Mouse (Mus musculus) monocyte, adult 2 months (primary cell): ENCODE results near the gene Rpe.
A peak's percentile ranks its signal among the peaks of the same experiment; 100 is the strongest.
"Not testable (repeated sequence)": the region's sequence is repeated elsewhere in the genome, so short reads cannot be mapped to it uniquely, and the experiment has no call there.

ENCODE experiments used
- DNase-seq, 2 experiments: peaks; one replicate each; pipeline ENCODE4 v3.0.0; 2022; ENCODE audit warnings: low spot score in 2 of 2, low read depth in 1 of 2

Gene Rpe

GRCm38 (mm10) chr1:66700693-66701575 lies at the start of gene Rpe:
TSS of gene Rpe (plus strand) at chr1:66700831.
- DNase-seq = peak; percentile 75 to 83

DNA sequence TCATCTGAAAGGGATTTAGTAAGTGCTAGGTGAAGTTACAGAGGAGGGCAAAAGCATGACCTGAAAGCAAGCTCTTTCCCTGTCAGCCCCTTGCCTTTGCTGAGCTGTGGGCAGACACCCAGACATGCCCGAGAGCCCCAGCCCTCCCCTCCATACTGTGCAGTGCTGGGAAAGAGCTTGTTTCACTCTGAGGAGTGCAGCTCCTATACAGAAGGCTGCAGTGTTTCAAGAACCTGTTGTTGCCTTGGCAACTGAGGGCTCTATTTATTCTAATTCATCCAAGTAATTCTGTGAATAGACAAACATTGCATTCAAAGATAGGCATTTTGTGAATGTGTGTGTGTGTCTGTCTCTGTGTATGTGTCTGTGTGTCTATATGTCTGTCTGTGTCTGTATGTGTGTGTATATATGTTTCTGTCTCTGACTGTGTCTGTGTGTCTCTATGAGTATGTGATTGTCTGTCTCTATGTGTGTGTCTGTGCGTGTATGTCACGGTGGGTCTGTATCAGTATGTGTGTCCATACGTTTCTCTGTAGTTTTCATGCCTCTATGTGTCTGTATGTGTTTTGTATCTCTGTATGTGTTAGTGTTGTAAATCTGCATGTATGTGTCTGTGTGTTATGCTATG lies 45.4 kb upstream of the Rpe start:
- no peak for DNase-seq

- DNase-seq = no peak
Observed at GRCm38 (mm10) chr1:66655747-66656119, 44.9 kb upstream of the Rpe start.

DNA sequence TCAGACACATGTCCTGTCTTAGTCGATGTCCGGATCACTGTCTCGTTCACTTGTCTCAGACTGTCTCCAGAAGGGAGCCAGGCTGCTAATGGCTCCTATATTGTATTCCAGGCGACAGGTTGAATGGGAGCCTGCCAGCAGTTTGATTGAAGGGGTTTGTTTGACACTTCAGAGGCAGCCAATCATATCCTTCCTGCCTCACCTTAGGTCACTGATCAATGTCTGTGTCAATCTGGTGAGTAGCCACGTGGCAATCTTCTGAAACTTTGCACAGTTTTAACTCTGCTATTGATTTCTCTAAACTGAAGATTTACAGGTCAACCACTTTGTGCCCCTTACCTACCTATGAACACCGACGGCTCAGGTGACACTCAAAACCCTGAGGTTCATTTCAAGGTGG lies 29.2 kb upstream of the Rpe start:
- no peak for DNase-seq

GRCm38 (mm10) chr1:66672812-66673211 lies 27.8 kb upstream of the Rpe start:
- no peak for DNase-seq

- DNase-seq = no peak
Observed at GRCm38 (mm10) chr1:66677928-66678327, 22.7 kb upstream of the Rpe start.

DNA sequence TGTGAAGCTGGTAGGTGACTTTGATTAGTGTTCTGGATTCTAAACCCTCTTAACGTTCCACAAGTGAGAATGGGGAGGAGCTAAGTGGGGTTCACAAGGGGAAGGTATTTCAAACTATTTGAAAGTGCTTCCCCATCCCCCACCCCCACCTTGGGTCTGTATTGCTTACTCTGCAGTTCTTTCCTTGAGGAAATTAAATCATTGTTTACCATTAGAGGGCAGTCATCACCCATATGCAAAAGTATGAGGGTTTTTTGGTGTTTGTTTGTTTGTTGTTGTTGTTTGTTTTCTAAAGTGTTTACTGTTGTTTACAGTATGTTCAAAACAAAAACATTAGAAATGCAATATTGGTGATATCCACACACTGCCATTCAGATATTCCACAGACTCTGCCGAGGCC lies 22.0 kb upstream of the Rpe start:
- no peak for DNase-seq

- DNase-seq = no peak
Observed at GRCm38 (mm10) chr1:66682974-66683373, 17.7 kb upstream of the Rpe start.

DNA sequence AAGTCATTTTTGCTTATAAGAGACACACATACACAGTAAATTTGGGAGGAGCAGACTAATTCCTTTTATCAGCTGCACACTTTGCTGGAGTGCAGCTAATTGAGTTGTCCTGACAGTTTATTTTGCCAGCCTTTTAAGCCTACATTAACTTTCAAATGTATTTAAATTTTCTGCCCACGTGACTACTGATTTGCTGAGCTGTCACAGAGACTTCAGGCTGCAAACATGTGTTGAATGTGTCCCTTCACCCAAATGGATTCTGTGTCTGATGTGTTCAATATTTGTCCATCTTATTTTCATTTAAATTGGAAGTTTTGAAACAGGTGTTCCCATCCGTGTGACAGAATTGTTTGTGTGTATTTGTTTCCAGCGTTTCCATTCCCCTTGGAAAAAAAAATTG lies 8.9 kb upstream of the Rpe start:
- no peak for DNase-seq

DNA sequence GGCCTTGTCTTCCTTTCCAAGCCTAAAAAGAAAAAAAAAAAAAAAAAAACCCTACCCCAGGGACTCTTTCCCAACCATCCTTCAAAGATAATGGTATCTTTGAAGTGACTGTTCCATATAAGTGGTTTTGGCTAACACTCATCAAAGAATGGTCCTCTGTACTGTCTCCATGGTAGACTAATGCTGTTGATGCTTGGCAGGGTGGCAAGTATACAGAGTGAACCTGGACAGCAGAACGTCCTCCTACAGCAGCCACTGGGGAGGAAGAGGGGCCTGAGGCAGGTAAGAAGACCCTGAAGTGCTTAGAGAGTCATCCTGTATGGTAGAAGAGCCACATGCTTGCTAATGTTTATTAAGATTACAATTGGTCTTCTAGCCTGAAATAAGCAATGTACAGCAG lies 8.3 kb upstream of the Rpe start:
- no peak for DNase-seq

DNA sequence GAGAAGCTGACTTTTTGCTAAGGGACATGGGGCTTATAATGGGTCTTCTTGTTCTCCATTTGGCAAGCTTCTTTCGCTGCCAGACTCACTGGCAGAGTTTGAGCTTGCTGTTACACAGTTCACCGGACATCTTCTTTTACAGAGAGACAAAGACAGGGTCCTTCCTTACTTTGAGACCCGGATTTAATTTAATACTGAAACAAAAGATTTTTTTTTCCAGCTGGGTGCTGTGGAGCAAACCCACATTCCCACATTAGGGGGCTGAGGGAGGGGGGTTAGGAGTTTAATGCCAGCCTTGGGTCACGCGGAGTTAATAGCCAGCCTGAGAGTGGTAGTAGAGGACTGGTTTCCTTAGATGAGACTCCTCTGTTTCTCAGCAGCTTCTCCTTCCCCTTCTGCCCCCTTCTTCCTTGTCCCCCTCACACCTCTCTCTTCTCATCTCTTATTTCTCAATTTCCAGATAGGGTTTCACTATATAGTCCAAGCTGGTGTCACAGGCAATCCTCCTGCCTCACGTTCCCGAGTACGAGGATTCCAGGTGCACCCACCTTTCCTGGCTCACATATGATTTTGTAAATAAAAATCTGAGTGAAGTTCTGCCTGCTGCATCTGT lies 7.7 kb upstream of the Rpe start:
- no peak for DNase-seq

DNA sequence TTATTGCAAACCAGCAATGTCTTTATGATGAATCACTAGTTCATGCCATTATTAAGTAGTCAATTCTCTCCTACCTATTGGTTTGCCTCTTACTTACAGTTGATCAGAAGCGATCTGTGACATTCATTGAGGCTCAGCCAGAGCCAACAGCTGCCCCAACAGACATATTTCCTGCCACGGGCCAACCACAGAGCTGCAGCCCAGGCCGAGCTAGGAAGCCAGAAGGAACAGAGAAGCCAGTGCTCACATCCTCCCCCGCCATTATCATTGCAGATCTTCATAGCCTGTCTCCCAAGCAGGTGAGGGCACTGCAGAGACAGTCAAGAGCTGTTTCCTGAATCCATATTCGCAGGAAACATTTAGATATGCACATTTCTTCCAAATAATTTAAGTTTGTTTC lies 6.4 kb upstream of the Rpe start:
- DNase-seq = no peak

DNA sequence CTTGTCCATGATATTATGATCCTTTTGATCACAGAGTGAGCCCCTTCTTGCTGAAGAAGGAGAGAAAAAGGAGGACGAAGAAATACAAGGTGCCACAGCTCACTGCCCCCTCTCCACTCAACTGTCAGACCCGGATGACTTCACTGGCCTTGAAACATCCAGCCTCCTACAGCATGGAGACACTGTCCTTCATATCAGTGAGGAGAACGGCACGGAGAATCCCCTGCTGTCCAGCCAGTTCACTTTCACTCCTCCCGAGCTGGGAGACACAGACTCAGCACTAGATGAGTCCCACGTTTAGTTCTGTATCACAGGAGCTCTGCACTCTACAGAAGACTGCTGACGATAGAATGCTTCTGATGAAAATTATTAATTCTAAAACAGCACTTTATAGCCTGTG lies 5.3 kb upstream of the Rpe start:
- DNase-seq = no peak

DNA sequence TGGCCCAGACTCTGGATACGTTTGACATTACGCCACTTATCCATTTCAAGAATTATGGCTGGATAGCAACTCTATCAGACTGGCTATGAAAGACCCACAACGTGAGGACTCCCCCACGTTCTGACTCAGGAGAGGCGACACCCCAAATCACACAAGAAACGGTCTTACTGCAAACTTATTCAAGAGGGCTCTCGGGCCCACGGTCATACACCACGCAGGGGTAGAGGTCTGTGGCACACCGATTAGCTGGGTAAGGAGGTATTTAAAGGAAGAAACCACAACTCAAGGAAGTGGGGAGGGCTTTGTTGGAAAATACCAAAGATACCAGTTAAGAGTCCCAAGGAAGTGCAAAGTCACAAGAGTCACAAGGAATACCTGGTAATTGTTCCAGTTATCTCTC lies 1.0 kb upstream of the Rpe start:
- not testable (repeated sequence) for DNase-seq

DNA sequence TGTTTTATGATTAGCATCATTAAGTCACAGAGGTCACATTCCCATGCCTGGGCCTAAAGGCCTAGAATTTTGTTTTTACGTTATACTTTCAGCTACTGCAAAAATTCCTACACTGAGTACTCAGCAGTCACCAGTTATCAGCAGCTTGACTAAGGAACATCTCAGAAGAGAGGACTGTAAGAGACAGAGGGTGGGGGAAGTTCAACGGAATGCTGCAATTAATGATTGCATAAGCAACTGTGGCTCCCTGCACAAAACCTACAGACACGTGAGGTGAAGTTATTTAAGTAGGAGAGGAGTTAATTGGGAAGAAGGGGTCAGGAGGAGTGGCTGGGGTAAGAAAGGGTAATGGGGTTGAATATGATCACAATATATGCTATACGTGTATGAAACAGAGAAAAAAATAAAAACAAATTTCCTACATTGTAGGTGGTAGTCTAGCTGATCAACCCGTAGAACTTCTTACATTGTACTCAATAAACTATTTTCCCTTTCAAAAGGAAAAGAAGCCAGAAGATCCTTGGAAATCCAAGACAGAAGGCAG lies 410 bp upstream of the Rpe start:
- DNase-seq = no peak

DNA sequence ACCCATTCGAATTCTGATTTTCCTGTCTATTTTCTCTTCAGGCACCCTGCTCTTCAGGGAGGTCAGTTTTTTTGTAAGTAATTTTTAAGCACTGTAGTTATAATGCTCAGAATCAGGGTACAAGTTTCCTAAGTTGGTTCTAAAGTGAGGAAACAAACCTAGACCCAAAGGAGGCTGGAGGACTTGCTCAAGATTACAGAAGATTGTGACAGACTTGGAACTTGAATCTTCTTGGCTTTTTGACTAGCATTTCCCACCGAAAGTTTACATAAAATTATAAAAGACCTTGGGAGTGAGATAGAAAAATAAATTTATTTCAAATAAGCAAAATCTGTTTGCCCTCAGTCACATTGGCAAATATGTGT lies 927 bp downstream of the Rpe start:
- no peak for DNase-seq

- no peak for DNase-seq
Observed at GRCm38 (mm10) chr1:66702623-66703345, 2.2 kb downstream of the Rpe start.

- no peak for DNase-seq
Observed at GRCm38 (mm10) chr1:66704523-66704922, 3.9 kb downstream of the Rpe start.

- no peak for DNase-seq
Observed at GRCm38 (mm10) chr1:66712859-66713258, 12.2 kb downstream of the Rpe start.

GRCm38 (mm10) chr1:66730581-66730980 lies 29.9 kb downstream of the Rpe start:
- DNase-seq = no peak

DNA sequence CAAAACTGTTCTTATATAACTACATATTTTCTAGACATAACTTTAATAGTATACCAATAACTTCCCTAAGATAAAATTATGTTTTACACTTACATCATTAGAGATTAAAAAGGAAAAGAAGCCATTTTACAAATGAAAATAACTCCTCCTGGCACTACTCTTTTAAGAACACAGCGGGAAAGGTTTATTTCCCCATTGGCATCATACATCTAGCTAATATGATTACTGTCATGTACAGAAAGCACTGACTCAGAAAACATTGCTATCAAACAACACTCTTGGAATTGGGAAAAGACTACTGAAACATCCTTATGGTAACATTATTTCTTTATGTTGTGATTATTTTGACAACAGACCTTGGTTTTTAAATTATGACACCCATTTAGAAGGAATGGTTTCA lies 68.1 kb downstream of the Rpe start:
- no peak for DNase-seq
